Mouse (Mus musculus) heart, postnatal 4 days (tissue): ENCODE measurements around the gene Slc38a4. TPM values are rescaled to one million over a fixed set of nuclear protein-coding genes. Genes with fewer than 3 reads are reported as not detected.

ENCODE experiments used
- DNase-seq: peaks from one replicate; pipeline ENCODE4 v3.0.0; 2021
- total RNA-seq, 2 experiments: library from RNA; stranded (reverse); gene quantifications; 2 replicates each; pipeline ENCODE4 v1.2.3; 2021

Slc38a4 gene
- total RNA-seq, 2 experiments from 2014 or later = 76.1 to 79.8 TPM

GRCm38 (mm10) chr15:96966326-96966725 lies 89.4 kb downstream of the Slc38a4 start:
- DNase-seq = no peak

- DNase-seq = peak; percentile 25
Observed at GRCm38 (mm10) chr15:96963735-96964134, 92.0 kb downstream of the Slc38a4 start.

- no peak for DNase-seq
Observed at GRCm38 (mm10) chr15:96963318-96963717, 92.4 kb downstream of the Slc38a4 start.

GRCm38 (mm10) chr15:96960343-96960742 lies 95.4 kb downstream of the Slc38a4 start:
- DNase-seq = no peak

- no peak for DNase-seq
Observed at GRCm38 (mm10) chr15:96959247-96959646, 96.5 kb downstream of the Slc38a4 start.

GRCm38 (mm10) chr15:96956699-96957098 lies 99.1 kb downstream of the Slc38a4 start:
- no peak for DNase-seq

GRCm38 (mm10) chr15:96954389-96954788 lies 101.4 kb downstream of the Slc38a4 start:
- no peak for DNase-seq

- no peak for DNase-seq
Observed at GRCm38 (mm10) chr15:96953938-96954238, 101.9 kb downstream of the Slc38a4 start.

GRCm38 (mm10) chr15:96953112-96953937 lies 102.4 kb downstream of the Slc38a4 start:
- peak; percentile 84 for DNase-seq

- DNase-seq = no peak
Observed at GRCm38 (mm10) chr15:96952488-96952887, 103.3 kb downstream of the Slc38a4 start.

- no peak for DNase-seq
Observed at GRCm38 (mm10) chr15:96951783-96952182, 104.0 kb downstream of the Slc38a4 start.

GRCm38 (mm10) chr15:96948471-96948870 lies 107.3 kb downstream of the Slc38a4 start:
- peak; percentile 54 for DNase-seq

Other genes with a start within 250 kb of the Slc38a4 start
- gene Pced1b, start 191.2 kb upstream of the Slc38a4 start, total RNA-seq = 1 to 10 TPM; 4.8 to 5.1 TPM
- gene Amigo2, start 191.3 kb upstream of the Slc38a4 start, total RNA-seq = 1 to 10 TPM; 6.2 to 6.8 TPM